Mouse (Mus musculus) embryonic facial prominence, embryonic 15.5 days (tissue): ENCODE data around the gene Nfatc2ip. TPM values are rescaled to one million over a fixed set of nuclear protein-coding genes. Genes with fewer than 3 reads are reported as not detected.
A peak's percentile ranks its signal among the peaks of the same experiment; 100 is the strongest.
"Not testable (repeated sequence)": the region's sequence is repeated elsewhere in the genome, so short reads cannot be mapped to it uniquely, and the experiment has no call there.

Source experiments
- ATAC-seq: fragments of 200-750 bp; cut with Nextera tagmentation; 2 replicates; pipeline ENCODE4 v1.8.0; 2017; ENCODE audit warnings: low read depth, moderate TSS enrichment; ENCODE audit not compliant: insufficient number of reproducible peaks, low FRiP score, low TSS enrichment
- H3K27ac ChIP-seq: fragments of 300-500 bp; sonication (generic); replicated peaks from 2 replicates; pipeline ENCODE4 v1.5.1; 2015; ENCODE audit warnings: mild to moderate bottlenecking, inconsistent platforms
- H3K27me3 ChIP-seq: fragments of 300-500 bp; sonication (generic); 2 replicates; pipeline ENCODE4 v1.6.1; 2015; ENCODE audit warnings: inconsistent platforms
- H3K36me3 ChIP-seq: fragments of 300-500 bp; sonication (generic); 2 replicates; pipeline ENCODE4 v1.6.1; 2015; ENCODE audit warnings: mild to moderate bottlenecking, inconsistent platforms
- H3K4me1 ChIP-seq: fragments of 300-500 bp; sonication (generic); 2 replicates; pipeline ENCODE4 v1.6.1; 2015; ENCODE audit warnings: inconsistent platforms
- H3K4me2 ChIP-seq: fragments of 300-500 bp; sonication (generic); replicated peaks from 2 replicates; pipeline ENCODE4 v1.6.1; 2015; ENCODE audit warnings: mild to moderate bottlenecking, inconsistent platforms
- H3K4me3 ChIP-seq: fragments of 300-500 bp; sonication (generic); replicated peaks from 2 replicates; pipeline ENCODE4 v1.5.1; 2015; ENCODE audit warnings: mild to moderate bottlenecking, inconsistent platforms
- H3K9ac ChIP-seq: fragments of 300-500 bp; sonication (generic); 2 replicates; pipeline ENCODE4 v1.6.1; 2015; ENCODE audit warnings: inconsistent platforms
- H3K9me3 ChIP-seq: fragments of 300-500 bp; sonication (generic); replicated peaks from 2 replicates; pipeline ENCODE4 v1.6.1; 2016; ENCODE audit warnings: inconsistent platforms
- WGBS: fragments of 180-500 bp; shearing (Covaris S2); methylation state at CpG from one replicate; pipeline ENCODE4 v1.1.7; 2015; 5-methylcytosine and 5-hydroxymethylcytosine counted together
- polyA plus RNA-seq: library from polyadenylated mRNA; unstranded; fragments of >200 nt; fragmentation: Nextera tagmentation; extraction: Ambion mirVana; gene quantifications from 2 replicates; pipeline ENCODE4 v1.2.1, GENCODE M21; 2015

The Nfatc2ip gene
- polyA plus RNA-seq, 1 experiment from 2014 or later: 3.2 TPM

- no peak overlapping the region for H3K4me3 ChIP-seq
- no peaks in the 10 kb centered on the region for H3K4me1 ChIP-seq
- H3K27me3 ChIP-seq: no peaks in the 10 kb centered on the region
- no peaks in the 10 kb centered on the region for H3K36me3 ChIP-seq
- 71% methylated on average over 2 of the region's 2 CpGs for WGBS
- no peak for ATAC-seq
- no peak overlapping the region for H3K27ac ChIP-seq
- no peak overlapping the region for H3K4me2 ChIP-seq
- H3K9me3 ChIP-seq: no peaks in the 10 kb centered on the region
- no peak overlapping the region for H3K9ac ChIP-seq
These were observed 12.1 kb upstream of the Nfatc2ip start for GRCm38 (mm10) chr7:126408686-126409085.

DNA sequence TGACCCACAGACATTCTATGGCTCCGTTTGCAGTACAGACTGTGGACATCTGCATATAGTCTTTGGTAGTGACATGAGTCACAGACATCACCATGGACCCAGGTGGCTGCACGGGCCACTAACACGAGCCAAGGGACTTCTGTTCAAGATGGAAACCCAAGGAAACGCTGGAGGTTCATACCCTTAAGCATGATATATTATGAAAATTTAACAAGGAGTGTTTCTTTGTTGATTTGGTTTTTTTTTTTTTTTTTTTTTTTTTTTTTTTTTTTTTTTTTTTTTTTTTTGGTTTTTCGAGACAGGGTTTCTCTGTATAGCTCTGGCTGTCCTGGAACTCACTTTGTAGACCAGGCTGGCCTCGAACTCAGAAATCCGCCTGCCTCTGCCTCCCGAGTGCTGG lies 6.0 kb upstream of the Nfatc2ip start:
- H3K36me3 ChIP-seq, H3K27ac ChIP-seq, H3K9me3 ChIP-seq, H3K9ac ChIP-seq, ATAC-seq, H3K4me2 ChIP-seq, H3K27me3 ChIP-seq, H3K4me1 ChIP-seq, H3K4me3 ChIP-seq: not testable (repeated sequence)
- 76% methylated on average over 8 of the region's 8 CpGs for WGBS

GRCm38 (mm10) chr7:126399548-126399947 lies 3.0 kb upstream of the Nfatc2ip start:
- Histone ChIP-seq H3K36me3 (no peaks in the 10 kb centered on the region), H3K4me2 (no peak overlapping the region), H3K4me3 (no peak overlapping the region), H3K4me1 (peaks cover 6% of the 10 kb centered on the region), H3K27me3 (no peaks in the 10 kb centered on the region), H3K27ac (no peak overlapping the region), H3K9ac (no peak overlapping the region), H3K9me3 (no peaks in the 10 kb centered on the region)
- ATAC-seq: no peak
- 13% methylated on average over 5 of the region's 5 CpGs for WGBS

- Histone ChIP-seq H3K9me3 (no peaks in the 10 kb centered on the region), H3K36me3 (no peaks in the 10 kb centered on the region), H3K27me3 (no peaks in the 10 kb centered on the region), H3K9ac (no peak overlapping the region), H3K4me1 (peaks cover 6% of the 10 kb centered on the region), H3K4me3 (no peak overlapping the region), H3K4me2 (no peak overlapping the region), H3K27ac (no peak overlapping the region)
- ATAC-seq: no peak
- WGBS: 87% methylated on average over 4 of the region's 4 CpGs
These were observed 1.3 kb upstream of the Nfatc2ip start for GRCm38 (mm10) chr7:126397822-126398221.

- Histone ChIP-seq H3K4me2 (peak overlapping the region; percentile 30), H3K4me1 (peaks cover 6% of the 10 kb centered on the region), H3K9ac (no peak overlapping the region), H3K27ac (no peak overlapping the region), H3K4me3 (0 out of 2 replicates have a peak overlapping the region, but pooled peaks have one; percentile 6), H3K27me3 (no peaks in the 10 kb centered on the region), H3K36me3 (no peaks in the 10 kb centered on the region), H3K9me3 (no peaks in the 10 kb centered on the region)
- WGBS: 58% methylated on average over 6 of the region's 6 CpGs
- ATAC-seq: no peak
These were observed 684 bp upstream of the Nfatc2ip start for GRCm38 (mm10) chr7:126397221-126397620.

GRCm38 (mm10) chr7:126392086-126392884 lies 4.3 kb downstream of the Nfatc2ip start:
- not testable (repeated sequence) for H3K4me1 ChIP-seq, H3K4me3 ChIP-seq, H3K9me3 ChIP-seq, H3K9ac ChIP-seq, H3K4me2 ChIP-seq, H3K27ac ChIP-seq, H3K27me3 ChIP-seq, ATAC-seq
- H3K36me3 ChIP-seq: peaks cover 35% of the 10 kb centered on the region
- 90% methylated on average over 7 of the region's 7 CpGs for WGBS

GRCm38 (mm10) chr7:126388185-126388584 lies 8.4 kb downstream of the Nfatc2ip start:
- no peak overlapping the region for H3K27ac ChIP-seq
- H3K36me3 ChIP-seq: peaks cover 61% of the 10 kb centered on the region
- no peaks in the 10 kb centered on the region for H3K9me3 ChIP-seq
- ATAC-seq: no peak
- WGBS: 100% methylated on average over 1 of the region's 1 CpGs
- H3K27me3 ChIP-seq: no peaks in the 10 kb centered on the region
- H3K9ac ChIP-seq: no peak overlapping the region
- H3K4me3 ChIP-seq: no peak overlapping the region
- H3K4me2 ChIP-seq: no peak overlapping the region
- H3K4me1 ChIP-seq: no peaks in the 10 kb centered on the region

- H3K27ac ChIP-seq: no peak overlapping the region
- no peaks in the 10 kb centered on the region for H3K27me3 ChIP-seq
- no peak overlapping the region for H3K9ac ChIP-seq
- H3K9me3 ChIP-seq: no peaks in the 10 kb centered on the region
- ATAC-seq: no peak
- H3K4me2 ChIP-seq: no peak overlapping the region
- H3K4me1 ChIP-seq: no peaks in the 10 kb centered on the region
- no peak overlapping the region for H3K4me3 ChIP-seq
- 85% methylated on average over 5 of the region's 5 CpGs for WGBS
- peaks cover 38% of the 10 kb centered on the region for H3K36me3 ChIP-seq
These were observed 13.0 kb downstream of the Nfatc2ip start for GRCm38 (mm10) chr7:126383565-126383964.

DNA sequence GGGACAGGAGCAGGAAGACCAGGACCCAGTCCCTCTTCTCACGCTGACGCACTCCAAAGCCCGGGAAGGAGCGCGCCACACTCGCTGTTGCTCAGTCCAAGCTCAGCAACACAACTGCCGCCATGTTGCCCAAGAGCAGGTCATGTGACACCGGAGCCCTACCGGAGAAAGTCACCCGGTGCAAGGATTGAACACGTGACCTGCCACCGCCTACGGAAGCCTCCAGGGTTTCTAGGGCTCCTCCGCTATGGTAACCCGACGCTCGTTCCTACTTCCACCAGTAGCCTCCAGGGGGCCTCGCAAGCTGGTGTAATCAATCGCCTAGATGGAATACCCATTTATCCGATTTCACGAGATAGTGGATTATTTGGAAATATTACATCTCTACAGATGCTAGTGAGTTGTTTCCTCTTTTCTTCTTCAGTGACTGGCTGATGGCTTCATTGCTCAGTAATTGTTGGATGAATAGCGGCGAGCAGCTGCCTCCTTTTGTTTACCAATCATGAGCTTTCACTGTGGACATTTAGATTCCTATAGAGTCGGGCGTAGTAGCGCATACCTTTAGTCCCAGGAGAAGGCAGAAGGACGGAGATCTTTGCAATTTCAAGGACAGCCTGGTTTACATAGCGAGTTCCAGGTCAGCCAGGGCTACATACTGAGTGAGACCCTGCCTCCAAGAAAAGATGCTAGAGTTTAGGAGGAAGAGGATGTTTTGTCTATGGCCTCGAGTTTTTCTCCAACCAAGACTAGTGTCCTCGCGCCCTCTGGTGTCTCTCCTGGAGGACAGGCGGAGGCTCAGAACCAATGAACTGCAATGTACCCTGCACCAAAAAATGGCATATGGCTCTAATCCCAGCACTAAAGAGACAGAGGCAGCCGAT lies 19.0 kb downstream of the Nfatc2ip start, which contains the start of gene Spns1:
Spns1 (minus strand) TSS at position 173 of the 881 bp plus-strand sequence.
- peak within 1 kb of the TSS; percentile 86 for H3K4me3 ChIP-seq
- H3K27me3 ChIP-seq: no peaks in the 10 kb centered on the region
- H3K9ac ChIP-seq: peak within 1 kb of the TSS; percentile 96
- peak within 1 kb of the TSS; percentile 98 for H3K4me2 ChIP-seq
- H3K36me3 ChIP-seq: peaks cover 13% of the 10 kb centered on the region
- ATAC-seq: peak; percentile 96
- peaks cover 28% of the 10 kb centered on the region for H3K4me1 ChIP-seq
- H3K9me3 ChIP-seq: no peaks in the 10 kb centered on the region
- WGBS: under 1% methylated on average over 33 of the region's 33 CpGs
- peak within 1 kb of the TSS; percentile 81 for H3K27ac ChIP-seq

GRCm38 (mm10) chr7:126376903-126377277 lies 19.6 kb downstream of the Nfatc2ip start:
- WGBS: under 1% methylated on average over 27 of the region's 27 CpGs
- ATAC-seq: peak; percentile 45
- H3K27me3 ChIP-seq: no peaks in the 10 kb centered on the region
- peaks cover 28% of the 10 kb centered on the region for H3K4me1 ChIP-seq
- peak overlapping the region; percentile 96 for H3K9ac ChIP-seq
- no peaks in the 10 kb centered on the region for H3K9me3 ChIP-seq
- peak overlapping the region; percentile 98 for H3K4me2 ChIP-seq
- peak overlapping the region; percentile 86 for H3K4me3 ChIP-seq
- H3K27ac ChIP-seq: 0 out of 2 replicates have a peak overlapping the region, but pooled peaks have one; percentile 22
- peaks cover 20% of the 10 kb centered on the region for H3K36me3 ChIP-seq

- ATAC-seq: no peak
- H3K4me2 ChIP-seq: no peak overlapping the region
- no peak overlapping the region for H3K27ac ChIP-seq
- H3K36me3 ChIP-seq: peaks cover 39% of the 10 kb centered on the region
- 71% methylated on average over 5 of the region's 5 CpGs for WGBS
- no peak overlapping the region for H3K4me3 ChIP-seq
- H3K9ac ChIP-seq: no peak overlapping the region
- no peaks in the 10 kb centered on the region for H3K9me3 ChIP-seq
- H3K27me3 ChIP-seq: no peaks in the 10 kb centered on the region
- H3K4me1 ChIP-seq: peaks cover 28% of the 10 kb centered on the region
These were observed 21.5 kb downstream of the Nfatc2ip start for GRCm38 (mm10) chr7:126375012-126375411.
